Mouse (Mus musculus) heart, embryonic 16.5 days (tissue): Measurements from ENCODE around the gene Gm20388. TPM values are rescaled to one million over a fixed set of nuclear protein-coding genes. Genes with fewer than 3 reads are reported as not detected.
A peak's percentile ranks its signal among the peaks of the same experiment; 100 is the strongest.

ENCODE experiments used
- ATAC-seq: fragments of 200-750 bp; cut with Nextera tagmentation; replicated peaks from 2 replicates; pipeline ENCODE4 v1.8.0; 2017; ENCODE audit warnings: moderate number of reproducible peaks; ENCODE audit not compliant: insufficient read depth, low FRiP score; ENCODE audit errors: extremely low read depth
- H3K27ac ChIP-seq: fragments of 300-500 bp; sonication (generic); 2 replicates; pipeline ENCODE4 v1.5.1; 2014; ENCODE audit warnings: mild to moderate bottlenecking, low read length, control low read depth, moderate library complexity
- H3K27me3 ChIP-seq: fragments of 300-500 bp; sonication (generic); 2 replicates; pipeline ENCODE4 v1.6.1; 2014; ENCODE audit warnings: low read length, mixed read lengths; ENCODE audit not compliant: control insufficient read depth, insufficient read depth
- H3K36me3 ChIP-seq: fragments of 300-500 bp; sonication (generic); 2 replicates; pipeline ENCODE4 v1.6.1; 2014; ENCODE audit not compliant: control insufficient read depth, insufficient read depth
- H3K4me1 ChIP-seq: fragments of 300-500 bp; sonication (generic); 2 replicates; pipeline ENCODE4 v1.6.1; 2014; ENCODE audit warnings: low read length, mixed read lengths; ENCODE audit not compliant: control insufficient read depth, insufficient read depth
- H3K4me2 ChIP-seq: fragments of 300-500 bp; sonication (generic); 2 replicates; pipeline ENCODE4 v1.6.1; 2014; ENCODE audit warnings: low read depth, mild to moderate bottlenecking, control low read depth, low read length
- H3K4me3 ChIP-seq: fragments of 300-500 bp; sonication (generic); 2 replicates; pipeline ENCODE4 v1.5.1; 2014; ENCODE audit warnings: mild to moderate bottlenecking, control low read depth, low read length
- H3K9ac ChIP-seq: fragments of 300-500 bp; sonication (generic); 2 replicates; pipeline ENCODE4 v1.6.1; 2014; ENCODE audit warnings: low read length, control low read depth
- H3K9me3 ChIP-seq: fragments of 300-500 bp; sonication (generic); replicated peaks from 2 replicates; pipeline ENCODE4 v1.6.1; 2016; ENCODE audit warnings: low read length; ENCODE audit not compliant: control insufficient read depth
- WGBS: fragments of 180-500 bp; shearing (Covaris S2); extraction: QIAGEN DNeasy Blood & Tissue Kit; methylation state at CpG from one replicate; pipeline ENCODE4 v1.1.7; 2014; 5-methylcytosine and 5-hydroxymethylcytosine counted together
- polyA plus RNA-seq: library from polyadenylated mRNA; unstranded; fragments of >200 nt; fragmentation: Nextera tagmentation; extraction: Ambion mirVana; gene quantifications from 2 replicates; pipeline ENCODE4 v1.2.1, GENCODE M21; 2015

Gene Gm20388
- polyA plus RNA-seq, 1 experiment from 2014 or later: 4.5 TPM

DNA sequence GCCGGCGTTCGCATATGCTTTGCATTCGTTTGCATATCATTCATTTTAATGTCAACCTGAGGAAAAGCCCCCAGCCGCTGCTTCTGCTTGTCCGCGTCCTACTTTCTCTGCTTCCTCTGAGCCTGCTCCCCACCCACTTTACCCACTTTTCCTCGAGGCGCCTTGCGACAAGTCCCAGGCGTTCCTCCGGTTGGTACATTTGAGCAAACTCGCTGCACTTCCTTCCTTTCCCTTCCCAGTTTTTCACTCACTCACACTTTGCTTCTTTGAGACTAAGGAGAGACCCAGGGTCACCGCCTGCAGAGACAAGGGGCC is 2768.2 kb downstream of the Gm20388 start:
- Histone ChIP-seq H3K9ac (peak overlapping the region; percentile 83), H3K36me3 (no peaks in the 10 kb centered on the region), H3K4me3 (peak overlapping the region; percentile 86), H3K27ac (no peak overlapping the region; the same call in 1 of the 2 replicates), H3K27me3 (peaks cover 52% of the 10 kb centered on the region), H3K9me3 (no peaks in the 10 kb centered on the region), H3K4me1 (peaks cover 10% of the 10 kb centered on the region), H3K4me2 (peak overlapping the region; percentile 99)
- 5% methylated on average over 14 of the region's 14 CpGs for WGBS
- no peak for ATAC-seq

DNA sequence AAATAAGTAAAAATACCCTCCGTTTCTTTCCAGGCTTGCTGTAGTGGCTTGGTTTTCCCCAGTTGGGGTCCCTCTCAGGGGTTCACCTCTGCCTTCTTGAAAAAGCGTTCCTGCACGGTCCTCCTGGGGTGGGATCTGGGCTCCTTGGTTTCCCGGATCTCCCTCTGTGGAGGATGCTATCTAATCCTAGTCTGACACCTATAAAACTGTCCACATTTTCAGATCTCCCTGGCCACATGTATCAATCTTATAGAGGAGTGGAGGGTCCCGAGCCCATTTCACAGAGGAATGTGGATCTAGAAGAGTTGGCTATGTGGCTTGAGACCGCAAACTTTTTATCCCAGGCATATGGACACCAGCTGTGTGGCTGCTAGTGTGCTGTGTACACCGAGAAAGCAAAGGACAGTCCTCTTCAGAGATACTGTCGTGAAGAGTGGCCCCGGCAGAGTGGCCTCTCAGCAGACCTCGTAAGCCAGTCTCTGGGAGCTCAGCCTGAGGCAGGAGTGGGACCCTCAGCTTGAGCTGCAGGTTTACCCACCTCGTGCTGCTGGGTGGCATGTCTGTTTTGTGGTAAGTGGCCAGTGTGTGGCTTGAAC is 2768.8 kb downstream of the Gm20388 start:
- 26% methylated on average over 11 of the region's 11 CpGs for WGBS
- H3K4me2 ChIP-seq: peak overlapping the region; percentile 99
- no peaks in the 10 kb centered on the region for H3K36me3 ChIP-seq
- H3K27ac ChIP-seq: no peak overlapping the region; the same call in 1 of the 2 replicates
- H3K9ac ChIP-seq: peak overlapping the region; percentile 83; the same call in 1 of the 2 replicates
- H3K4me3 ChIP-seq: no peak overlapping the region; the same call in 1 of the 2 replicates
- peaks cover 10% of the 10 kb centered on the region for H3K4me1 ChIP-seq
- ATAC-seq: no peak
- no peaks in the 10 kb centered on the region for H3K9me3 ChIP-seq
- peaks cover 50% of the 10 kb centered on the region for H3K27me3 ChIP-seq

DNA sequence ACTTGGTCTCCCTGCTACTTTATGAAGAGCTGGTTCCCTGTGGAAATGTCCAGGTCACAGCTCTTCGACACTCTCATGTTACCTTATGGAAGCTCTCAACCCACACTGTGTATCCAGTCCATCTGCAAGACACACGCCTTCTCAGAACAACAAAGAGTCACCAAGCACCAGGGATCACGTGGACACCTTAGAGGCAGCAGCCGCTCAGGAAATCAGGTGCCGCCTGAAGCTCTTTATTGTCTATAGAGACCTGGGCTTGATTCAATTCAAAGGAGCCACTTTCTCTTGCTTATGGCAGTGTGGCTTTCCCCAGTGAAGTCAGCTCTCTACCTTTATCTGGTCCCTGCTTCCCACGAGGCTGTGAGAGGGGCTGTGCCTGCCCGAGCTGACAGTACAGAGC is 2769.5 kb downstream of the Gm20388 start:
- H3K4me2 ChIP-seq: no peak overlapping the region
- no peak overlapping the region for H3K27ac ChIP-seq

DNA sequence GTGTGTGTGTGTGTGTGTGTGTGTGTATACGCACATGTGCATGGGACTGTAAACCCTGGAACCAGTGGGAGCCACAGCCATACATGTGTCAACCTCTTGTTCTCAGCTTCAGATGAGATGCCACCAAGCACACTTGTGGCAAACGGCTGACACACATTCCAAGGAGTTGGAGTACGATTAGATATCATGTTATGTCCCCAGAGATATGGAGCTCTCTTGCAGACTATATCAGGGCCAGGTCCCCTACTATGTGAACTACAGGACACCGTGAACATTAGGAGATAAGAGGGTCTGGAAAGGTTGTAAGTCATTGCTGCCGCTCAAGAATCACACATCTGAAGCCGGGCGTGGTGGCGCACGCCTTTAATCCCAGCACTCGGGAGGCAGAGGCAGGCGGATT is 2772.2 kb downstream of the Gm20388 start:
- H3K36me3 ChIP-seq: no peaks in the 10 kb centered on the region
- no peak overlapping the region for H3K27ac ChIP-seq
- no peak overlapping the region for H3K4me2 ChIP-seq
- H3K9ac ChIP-seq: no peak overlapping the region
- 0 out of 2 replicates have a peak, but pooled peaks cover 7% of the 10 kb centered on the region for H3K4me1 ChIP-seq
- H3K4me3 ChIP-seq: no peak overlapping the region
- 76% methylated on average over 11 of the region's 11 CpGs for WGBS
- H3K9me3 ChIP-seq: no peaks in the 10 kb centered on the region
- ATAC-seq: no peak
- H3K27me3 ChIP-seq: peaks cover 41% of the 10 kb centered on the region

More for the DNA sequence above, 2769.5 kb downstream of the Gm20388 start:
- H3K9me3 ChIP-seq: no peaks in the 10 kb centered on the region
- H3K36me3 ChIP-seq: no peaks in the 10 kb centered on the region
- H3K9ac ChIP-seq: no peak overlapping the region
- H3K27me3 ChIP-seq: peaks cover 51% of the 10 kb centered on the region
- H3K4me3 ChIP-seq: no peak overlapping the region
- no peak for ATAC-seq
- 30% methylated on average over 7 of the region's 7 CpGs for WGBS
- peaks cover 10% of the 10 kb centered on the region for H3K4me1 ChIP-seq

DNA sequence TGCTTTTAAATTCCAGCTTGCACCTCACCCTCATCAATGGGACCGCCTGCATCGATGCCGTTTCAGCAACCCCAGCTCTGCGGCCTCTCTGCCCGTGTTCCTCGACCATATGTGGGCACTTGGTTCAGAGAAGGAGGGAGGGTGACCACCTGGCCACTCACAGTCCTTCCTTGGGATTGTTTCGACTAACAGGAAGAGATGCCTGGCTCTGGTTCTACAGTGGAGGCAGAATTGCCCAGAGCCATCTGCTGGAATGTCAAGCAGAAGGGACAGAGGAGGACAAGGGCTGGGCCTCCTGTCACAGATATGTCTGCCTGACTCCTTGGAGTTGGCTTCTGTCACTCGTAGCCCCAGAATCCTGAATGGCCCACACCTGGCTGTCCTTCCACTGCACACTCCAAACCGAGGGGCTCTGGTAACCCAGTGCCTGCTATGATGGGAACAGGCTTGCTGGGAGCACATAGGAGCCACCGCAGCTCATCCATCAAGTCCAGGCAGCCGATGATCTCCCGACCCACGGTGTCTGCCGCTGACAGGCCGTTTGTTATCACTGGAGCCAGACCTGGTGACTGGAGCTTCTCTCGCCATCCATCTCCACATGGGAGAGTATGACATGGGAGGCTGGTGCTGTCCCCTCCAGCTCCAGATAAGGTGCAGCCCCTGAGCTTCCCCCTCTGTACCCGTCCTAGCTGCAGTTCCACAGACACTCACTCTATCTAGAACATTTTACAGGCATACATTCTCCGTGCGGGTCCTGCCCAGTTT is 2774.6 kb downstream of the Gm20388 start:
- Histone ChIP-seq H3K27ac (no peak overlapping the region), H3K4me3 (no peak overlapping the region), H3K9me3 (no peaks in the 10 kb centered on the region), H3K27me3 (peaks cover 28% of the 10 kb centered on the region), H3K4me2 (no peak overlapping the region), H3K36me3 (no peaks in the 10 kb centered on the region), H3K4me1 (no peaks in the 10 kb centered on the region), H3K9ac (no peak overlapping the region)
- ATAC-seq: no peak
- WGBS: 35% methylated on average over 19 of the region's 19 CpGs

DNA sequence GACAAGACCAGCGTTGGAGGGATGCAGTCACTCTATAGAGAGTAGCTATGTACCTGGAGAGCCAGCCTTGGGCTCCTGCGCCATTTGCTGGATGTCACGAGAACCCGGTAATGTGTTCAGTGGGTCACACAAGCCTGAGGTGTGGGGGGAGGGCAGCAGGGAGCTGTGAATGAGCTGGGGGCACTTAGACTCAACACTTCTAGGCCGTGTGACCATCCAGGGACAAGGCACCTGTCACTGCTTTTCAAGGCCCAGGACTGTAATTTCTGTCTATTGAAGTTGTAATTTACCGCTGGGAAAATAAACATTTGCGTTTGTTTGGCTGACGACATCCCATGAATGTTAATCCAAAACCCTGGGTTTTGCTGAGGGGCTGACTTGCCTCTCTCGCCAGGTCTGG is 2776.2 kb downstream of the Gm20388 start:
- H3K4me2 ChIP-seq: no peak overlapping the region
- 0 out of 2 replicates have a peak, but pooled peaks cover 3% of the 10 kb centered on the region for H3K4me1 ChIP-seq
- no peak overlapping the region for H3K4me3 ChIP-seq
- H3K9ac ChIP-seq: no peak overlapping the region
- H3K9me3 ChIP-seq: no peaks in the 10 kb centered on the region
- 75% methylated on average over 9 of the region's 9 CpGs for WGBS
- no peaks in the 10 kb centered on the region for H3K36me3 ChIP-seq
- peaks cover 16% of the 10 kb centered on the region for H3K27me3 ChIP-seq
- ATAC-seq: no peak
- H3K27ac ChIP-seq: no peak overlapping the region

DNA sequence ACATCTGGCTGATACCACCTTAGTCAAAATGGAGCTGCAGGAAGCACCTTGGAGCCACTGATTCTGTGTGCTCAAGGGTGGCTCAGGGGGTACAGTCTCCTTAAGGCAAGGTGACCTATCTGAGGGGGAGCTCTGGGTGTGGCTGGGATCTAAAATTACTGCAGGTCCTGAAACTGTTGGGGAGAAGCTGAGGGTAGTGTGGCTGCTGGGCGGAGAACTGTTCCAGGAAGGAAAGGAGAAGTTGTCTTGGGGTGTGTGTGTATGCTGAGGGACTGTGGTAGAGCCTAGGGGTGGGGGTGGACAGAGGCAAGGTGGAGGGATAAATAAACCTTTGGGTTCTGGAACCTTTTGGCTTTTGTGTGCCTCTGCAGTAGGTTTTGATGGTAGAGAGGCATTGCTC is 2778.7 kb downstream of the Gm20388 start:
- Histone ChIP-seq H3K4me3 (no peak overlapping the region), H3K9me3 (no peaks in the 10 kb centered on the region), H3K4me2 (no peak overlapping the region), H3K27me3 (peaks cover 10% of the 10 kb centered on the region), H3K4me1 (peaks cover 3% of the 10 kb centered on the region; the same call in 1 of the 2 replicates), H3K36me3 (no peaks in the 10 kb centered on the region), H3K9ac (no peak overlapping the region), H3K27ac (no peak overlapping the region)
- 83% methylated on average over 1 of the region's 1 CpGs for WGBS
- ATAC-seq: no peak

DNA sequence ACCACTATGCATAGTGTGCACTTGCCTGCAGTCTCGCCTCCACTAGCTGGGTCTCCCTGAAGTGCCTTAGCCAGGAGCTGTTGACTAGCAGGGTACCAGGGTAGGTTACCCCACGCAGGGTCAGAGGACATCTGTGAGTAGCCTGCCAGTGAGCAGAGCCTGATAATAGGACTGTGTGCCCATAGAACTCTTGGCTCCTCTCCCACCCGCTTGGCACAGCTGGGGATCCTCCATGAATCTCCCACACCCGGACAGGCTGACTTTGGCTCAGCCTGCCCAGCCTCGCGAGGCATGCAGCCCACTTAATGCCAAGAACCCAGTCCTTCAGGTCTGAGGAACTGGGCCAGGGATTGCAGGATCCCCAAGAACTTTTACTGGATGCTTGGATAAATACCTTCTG is 2780.4 kb downstream of the Gm20388 start:
- Histone ChIP-seq H3K36me3 (no peaks in the 10 kb centered on the region), H3K4me1 (peaks cover 3% of the 10 kb centered on the region; the same call in 1 of the 2 replicates), H3K9ac (no peak overlapping the region), H3K27me3 (peaks cover 7% of the 10 kb centered on the region; the same call in 1 of the 2 replicates), H3K9me3 (no peaks in the 10 kb centered on the region), H3K4me3 (no peak overlapping the region), H3K4me2 (no peak overlapping the region), H3K27ac (no peak overlapping the region)
- ATAC-seq: no peak
- 72% methylated on average over 6 of the region's 6 CpGs for WGBS

DNA sequence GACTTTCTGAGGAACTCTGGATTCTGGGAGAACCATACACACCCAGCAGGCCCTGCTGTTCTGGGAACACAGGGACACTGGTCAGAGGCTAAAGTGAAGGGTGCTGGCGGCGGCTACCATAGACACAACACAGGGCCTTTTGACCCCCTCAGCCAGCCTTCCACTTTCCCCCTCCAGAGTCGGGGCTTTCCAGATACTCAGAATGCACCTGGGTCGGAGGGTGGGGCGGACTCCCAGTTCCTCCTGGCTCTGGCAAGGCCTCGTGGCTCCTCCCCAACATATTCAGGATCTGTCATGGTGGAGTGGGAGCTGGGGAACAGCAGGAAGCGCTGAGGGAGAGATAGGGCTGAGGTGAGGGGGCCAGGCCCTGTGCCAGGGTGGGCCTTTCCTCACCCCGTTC is 2781.5 kb downstream of the Gm20388 start:
- 65% methylated on average over 8 of the region's 8 CpGs for WGBS
- H3K4me2 ChIP-seq: no peak overlapping the region
- H3K27me3 ChIP-seq: peaks cover 7% of the 10 kb centered on the region; the same call in 1 of the 2 replicates
- H3K9me3 ChIP-seq: no peaks in the 10 kb centered on the region
- no peaks in the 10 kb centered on the region for H3K36me3 ChIP-seq
- H3K9ac ChIP-seq: no peak overlapping the region
- no peak overlapping the region for H3K27ac ChIP-seq
- H3K4me3 ChIP-seq: no peak overlapping the region
- ATAC-seq: no peak
- peaks cover 3% of the 10 kb centered on the region; the same call in 1 of the 2 replicates for H3K4me1 ChIP-seq
